Mouse (Mus musculus): ENCODE results near the gene Atp5g1.
"Not testable (repeated sequence)": the region's sequence is repeated elsewhere in the genome, so short reads cannot be mapped to it uniquely, and the experiment has no call there.

Gene Atp5g1

GRCm38 (mm10) chr11:96075509-96076220, at the start of gene Atp5g1:
TSS of gene Atp5g1 (minus strand) at chr11:96075670.
- peak; percentile 99 for DNase-seq (ENCODE audit: low spot score)

GRCm38 (mm10) chr11:96124052-96124914, 48.8 kb upstream of the Atp5g1 start:
- peak; percentile 59 for DNase-seq (ENCODE audit: low spot score)

GRCm38 (mm10) chr11:96122806-96123205, 47.3 kb upstream of the Atp5g1 start:
- DNase-seq (ENCODE audit: low spot score), result not testable (repeated sequence)

GRCm38 (mm10) chr11:96119401-96119800, 43.9 kb upstream of the Atp5g1 start:
- no peak for DNase-seq (ENCODE audit: low spot score)

- not testable (repeated sequence) for DNase-seq (ENCODE audit: low spot score)
Measured at GRCm38 (mm10) chr11:96116925-96117324, 41.5 kb upstream of the Atp5g1 start.

GRCm38 (mm10) chr11:96116116-96116515, 40.6 kb upstream of the Atp5g1 start:
- DNase-seq (ENCODE audit: low spot score), result no peak

GRCm38 (mm10) chr11:96115416-96115815, 39.9 kb upstream of the Atp5g1 start:
- DNase-seq (ENCODE audit: low spot score), result no peak

- DNase-seq (ENCODE audit: low spot score), result no peak
Measured at GRCm38 (mm10) chr11:96114077-96114476, 38.6 kb upstream of the Atp5g1 start.

GRCm38 (mm10) chr11:96111751-96112150, 36.3 kb upstream of the Atp5g1 start, which contains the start of gene Calcoco2:
TSS of gene Calcoco2 (minus strand) at chr11:96111964.
- no peak for DNase-seq (ENCODE audit: low spot score)

- not testable (repeated sequence) for DNase-seq (ENCODE audit: low spot score)
Measured at GRCm38 (mm10) chr11:96110950-96111349, 35.5 kb upstream of the Atp5g1 start.

GRCm38 (mm10) chr11:96108376-96108775, 32.9 kb upstream of the Atp5g1 start:
- DNase-seq (ENCODE audit: low spot score), result no peak

GRCm38 (mm10) chr11:96093361-96093760, 17.9 kb upstream of the Atp5g1 start:
- DNase-seq (ENCODE audit: low spot score), result peak; percentile 83

- DNase-seq (ENCODE audit: low spot score), result no peak
Measured at GRCm38 (mm10) chr11:96092674-96093291, 17.3 kb upstream of the Atp5g1 start.

GRCm38 (mm10) chr11:96091073-96091472, 15.6 kb upstream of the Atp5g1 start:
- peak; percentile 60 for DNase-seq (ENCODE audit: low spot score)

GRCm38 (mm10) chr11:96087981-96088380, 12.5 kb upstream of the Atp5g1 start:
- no peak for DNase-seq (ENCODE audit: low spot score)

- DNase-seq (ENCODE audit: low spot score), result no peak
Measured at GRCm38 (mm10) chr11:96082682-96083081, 7.2 kb upstream of the Atp5g1 start.

- DNase-seq (ENCODE audit: low spot score), result no peak
Measured at GRCm38 (mm10) chr11:96080736-96081135, 5.3 kb upstream of the Atp5g1 start.

- no peak for DNase-seq (ENCODE audit: low spot score)
Measured at GRCm38 (mm10) chr11:96076221-96077105, 993 bp upstream of the Atp5g1 start.

- DNase-seq (ENCODE audit: low spot score), result no peak
Measured at GRCm38 (mm10) chr11:96075177-96075508, 327 bp downstream of the Atp5g1 start.

GRCm38 (mm10) chr11:96074351-96075176, 906 bp downstream of the Atp5g1 start:
- no peak for DNase-seq (ENCODE audit: low spot score)
